In genomic region chr3:84484333-84484732, GRCm38 (mm10) we compare ENCODE assay signal across 27 mouse cellular contexts. TPM values are rescaled to one million over a fixed set of nuclear protein-coding genes. Genes with fewer than 3 reads are reported as not detected.
DNase-seq lines count a peak whose midpoint lies in the region; ATAC-seq and TF ChIP-seq lines count a peak whose summit lies in the region.
"Had no signal": no experiment of that assay in that cellular context is flagged by ENCODE, and none has a peak within 500 bp of the region (broad histone marks: within the 10 kb centered on the region; RNA-seq: fewer than 3 reads in every experiment).

No protein-coding gene starts in this region.

- no peak for TF ChIP-seq POLR2A in MEL (IDR thresholded peaks at IDR 0.05; ENCODE audit: control insufficient read depth in 1 of 2, insufficient read depth in 1 of 2, low read depth in 1 of 2, low read length in 2 of 2, poor library complexity in 1 of 2)

- H3K4me1 ChIP-seq in MEL (ENCODE audit: control insufficient read depth in 1 of 2, insufficient read depth in 2 of 2, low read length in 2 of 2): no peaks in the 10 kb centered on the region
- H3K4me1 ChIP-seq in midbrain, embryonic 15.5 days: peaks cover 14% of the 10 kb centered on the region

- ATAC-seq in midbrain, embryonic 15.5 days (replicated peaks): no peak
- ATAC-seq: forebrain, embryonic 16.5 days had no signal

- no peak overlapping the region for H3K27ac ChIP-seq in MEL (ENCODE audit: control insufficient read depth, low read depth, low read length)
- H3K27ac ChIP-seq in midbrain, embryonic 15.5 days: no peak overlapping the region
- H3K27ac ChIP-seq: embryonic facial prominence, embryonic 12.5 days; embryonic facial prominence, embryonic 15.5 days; forebrain, embryonic 12.5 days; heart, adult 2 months; heart, embryonic 10.5 days; heart, embryonic 13.5 days; hindbrain, embryonic 12.5 days; hindbrain, embryonic 15.5 days had no signal

- H3K79me2 ChIP-seq in MEL (ENCODE audit: control insufficient read depth, insufficient read depth, low read length, poor library complexity): no peaks in the 10 kb centered on the region

- no peaks in the 10 kb centered on the region for H3K9me3 ChIP-seq in MEL (replicated peaks; ENCODE audit: insufficient read depth, low read length)
- no peaks in the 10 kb centered on the region for H3K9me3 ChIP-seq in midbrain, embryonic 15.5 days
- H3K9me3 ChIP-seq: embryonic facial prominence, embryonic 12.5 days; embryonic facial prominence, embryonic 15.5 days; forebrain, embryonic 12.5 days; G1E; heart, embryonic 10.5 days; heart, embryonic 13.5 days; hindbrain, embryonic 12.5 days; hindbrain, embryonic 15.5 days had no signal

- peak; percentile 54 to 63 for DNase-seq in lung, adult 18-20 months
- no peak for DNase-seq in lung, postnatal 10 days
- DNase-seq in MEL (ENCODE audit: low read depth, low spot score): no peak
- peak; percentile 49 for DNase-seq in fat pad, adult 2 months (ENCODE audit: extremely low read depth, low read depth, low spot score)
- peak; percentile 59 for DNase-seq in lung, postnatal 36 days
- no peak for DNase-seq in spleen, postnatal 36 days (ENCODE audit: low spot score in 2 of 2)
- DNase-seq: adrenal gland, adult 8-10 months; adrenal gland, postnatal 25 days; B cell, adult 2 months; cerebellum, adult 11 months; cerebellum, adult 2 months; cerebellum, adult 9-11 months; cerebellum, postnatal 25 days; gastrocnemius, postnatal 10 days; gastrocnemius, postnatal 36 days; heart, adult 2 months had no signal

- H3K36me3 ChIP-seq in MEL (ENCODE audit: control insufficient read depth in 1 of 2, insufficient read depth in 2 of 2, low read length in 2 of 2): no peaks in the 10 kb centered on the region
- no peaks in the 10 kb centered on the region for H3K36me3 ChIP-seq in midbrain, embryonic 15.5 days (replicated peaks)
- H3K36me3 ChIP-seq: embryonic facial prominence, embryonic 12.5 days; embryonic facial prominence, embryonic 15.5 days; forebrain, embryonic 12.5 days; G1E; hindbrain, embryonic 12.5 days; hindbrain, embryonic 15.5 days had no signal

- no peak for TF ChIP-seq EP300 in MEL (IDR thresholded peaks at IDR 0.05; ENCODE audit: low read depth in 1 of 2, low read length in 2 of 2)

- no peak overlapping the region for H3K4me2 ChIP-seq in midbrain, embryonic 15.5 days
- H3K4me2 ChIP-seq: embryonic facial prominence, embryonic 12.5 days; embryonic facial prominence, embryonic 15.5 days; forebrain, embryonic 12.5 days; heart, embryonic 13.5 days; hindbrain, embryonic 12.5 days; hindbrain, embryonic 15.5 days had no signal

- no peak overlapping the region for H3K4me3 ChIP-seq in MEL (ENCODE audit: control insufficient read depth in 1 of 2, insufficient read depth in 1 of 2, low read depth in 2 of 2, low read length in 2 of 2)
- no peak overlapping the region for H3K4me3 ChIP-seq in midbrain, embryonic 15.5 days
- H3K4me3 ChIP-seq: embryonic facial prominence, embryonic 12.5 days; embryonic facial prominence, embryonic 15.5 days; forebrain, embryonic 12.5 days; heart, adult 2 months; heart, embryonic 10.5 days; heart, embryonic 13.5 days; hindbrain, embryonic 12.5 days; hindbrain, embryonic 15.5 days had no signal

- H3K27me3 ChIP-seq in MEL (ENCODE audit: control insufficient read depth in 1 of 2, insufficient read depth in 2 of 2, low read length in 2 of 2): no peaks in the 10 kb centered on the region
- H3K27me3 ChIP-seq in midbrain, embryonic 15.5 days (replicated peaks): peaks cover 8% of the 10 kb centered on the region
- H3K27me3 ChIP-seq: hindbrain, embryonic 15.5 days had no signal

- no peak overlapping the region for H3K9ac ChIP-seq in MEL (ENCODE audit: control insufficient read depth, low read depth, low read length, poor library complexity, severe bottlenecking)
- H3K9ac ChIP-seq in midbrain, embryonic 15.5 days: no peak overlapping the region
- H3K9ac ChIP-seq: embryonic facial prominence, embryonic 12.5 days; embryonic facial prominence, embryonic 15.5 days; forebrain, embryonic 12.5 days; heart, embryonic 13.5 days; hindbrain, embryonic 12.5 days; hindbrain, embryonic 15.5 days had no signal

- no peak for TF ChIP-seq RAD21 in MEL (IDR thresholded peaks at IDR 0.05; ENCODE audit: low read depth, low read length)

- TF ChIP-seq CTCF in MEL (IDR thresholded peaks at IDR 0.05 in 2 of 3, conservative IDR thresholded peaks at IDR 0.05 in 1 of 3; ENCODE audit: control insufficient read depth in 1 of 3, insufficient read depth in 1 of 3, low read depth in 2 of 3, low read length in 3 of 3, poor library complexity in 1 of 3, severe bottlenecking in 1 of 3): no peak

- WGBS in midbrain, embryonic 15.5 days: 80% methylated on average over 4 of the region's 4 CpGs

TF ChIP-seq in MEL, 35 proteins besides CTCF, POLR2A, EP300 and RAD21:
- TF ChIP-seq ETS1 (IDR thresholded peaks at IDR 0.05; ENCODE audit: low read depth, low read length) (no peak), MAFK (IDR thresholded peaks at IDR 0.05; ENCODE audit: borderline replicate concordance, low read depth, low read length) (no peak), ZNF384 (IDR thresholded peaks at IDR 0.05; ENCODE audit: low read depth, low read length) (peak; percentile 18; the same call in 1 of the 2 replicates), MYB (IDR thresholded peaks at IDR 0.05; ENCODE audit: low read depth, low read length) (no peak)

RNA-seq across cellular contexts. Expression of gene Fhdc1, which starts 4.1 kb away (rescaled TPM):
- total RNA-seq in MEL (2012; rRNA removed): 0.42 and 0.54 TPM in 2 replicates
- 1 to 10 TPM in 1 of 2 experiments, not detected in 1; 2.0 TPM for polyA plus RNA-seq in MEL (2012; ENCODE audit: insufficient read depth in 1 of 2, insufficient read length in 2 of 2, low read depth in 1 of 2, low replicate concordance in 2 of 2, missing spikeins in 1 of 2)
- polyA plus RNA-seq in midbrain, embryonic 15.5 days (2015; fragmentation: Nextera tagmentation; extraction: Ambion mirVana): 5.0 and 5.5 TPM in 2 replicates
- total RNA-seq: granulocyte monocyte progenitor cell, adult 5-6 weeks had no signal

Comparison
In these comparisons a context has a peak if more than half of its experiments do, and no peak if none do; other contexts are left out.
1. DNase-seq: peak in lung, adult 18-20 months (2 of 2), fat pad, adult 2 months (single experiment) and lung, postnatal 36 days (single experiment); none in lung, postnatal 10 days (single experiment), MEL (single experiment) and spleen, postnatal 36 days (0 of 2).